In the genomic region with DNA sequence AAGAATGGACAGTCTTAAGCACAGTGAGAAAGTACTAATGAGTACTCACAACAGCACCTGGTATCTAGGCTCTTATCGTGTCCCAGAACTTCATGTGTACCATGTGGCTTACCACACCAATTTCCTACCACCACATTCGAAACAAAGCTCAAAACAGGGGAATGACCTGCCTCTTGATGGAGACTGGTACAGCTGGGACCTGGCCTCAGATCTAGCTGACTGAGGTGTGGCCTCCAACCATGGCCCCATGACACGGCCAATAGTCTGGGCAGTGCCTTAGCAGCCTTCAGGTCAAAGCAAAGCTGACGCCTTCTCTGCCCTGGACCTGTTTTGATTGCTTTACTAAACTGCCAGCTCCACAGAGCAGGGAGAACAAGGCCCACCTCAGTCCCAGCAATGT, we compare ENCODE assay signal across 12 mouse cellular contexts. TPM values are rescaled to one million over a fixed set of nuclear protein-coding genes. Genes with fewer than 3 reads are reported as not detected.
DNase-seq lines count a peak whose midpoint lies in the region; ATAC-seq lines count a peak whose summit lies in the region.
"Had no signal": no experiment of that assay in that cellular context is flagged by ENCODE, and none has a peak within 500 bp of the region (broad histone marks: within the 10 kb centered on the region; RNA-seq: fewer than 3 reads in every experiment).

No protein-coding gene starts in this region.

- no peak overlapping the region for H3K4me3 ChIP-seq in hindbrain, embryonic 10.5 days
- H3K4me3 ChIP-seq in hindbrain, embryonic 16.5 days (ENCODE audit: low read length) = no peak overlapping the region
- no peak overlapping the region for H3K4me3 ChIP-seq in liver, embryonic 15.5 days (replicated peaks)
- H3K4me3 ChIP-seq: forebrain, embryonic 13.5 days; left cerebral cortex, adult 2 months had no signal

- 79% methylated on average over 4 of the region's 4 CpGs for WGBS in hindbrain, embryonic 10.5 days
- 78% methylated on average over 4 of the region's 4 CpGs for WGBS in hindbrain, embryonic 16.5 days
- WGBS in liver, embryonic 15.5 days (ENCODE audit: insufficient replicate concordance) = 21% methylated on average over 4 of the region's 4 CpGs

- peak overlapping the region; percentile 46; the same call in 1 of the 2 replicates for H3K27ac ChIP-seq in hindbrain, embryonic 10.5 days
- no peak overlapping the region for H3K27ac ChIP-seq in hindbrain, embryonic 16.5 days (ENCODE audit: low read depth, low read length)
- peak overlapping the region; percentile 69 for H3K27ac ChIP-seq in liver, embryonic 15.5 days (replicated peaks)
- H3K27ac ChIP-seq: forebrain, embryonic 13.5 days; left cerebral cortex, adult 2 months had no signal

- H3K36me3 ChIP-seq in hindbrain, embryonic 10.5 days = no peaks in the 10 kb centered on the region
- no peaks in the 10 kb centered on the region for H3K36me3 ChIP-seq in hindbrain, embryonic 16.5 days (ENCODE audit: control insufficient read depth, insufficient read depth, low read length)
- 0 out of 2 replicates have a peak, but pooled peaks cover 12% of the 10 kb centered on the region for H3K36me3 ChIP-seq in liver, embryonic 15.5 days (replicated peaks)

- H3K27me3 ChIP-seq in hindbrain, embryonic 10.5 days (ENCODE audit: insufficient read depth, poor library complexity, severe bottlenecking) = no peaks in the 10 kb centered on the region
- no peaks in the 10 kb centered on the region for H3K27me3 ChIP-seq in hindbrain, embryonic 16.5 days (replicated peaks; ENCODE audit: control insufficient read depth, insufficient read depth, low read length)
- H3K27me3 ChIP-seq in liver, embryonic 15.5 days = no peaks in the 10 kb centered on the region
- H3K27me3 ChIP-seq: forebrain, embryonic 13.5 days had no signal

- H3K9ac ChIP-seq in hindbrain, embryonic 16.5 days (ENCODE audit: low read depth, low read length) = no peak overlapping the region
- H3K9ac ChIP-seq in liver, embryonic 15.5 days = no peak overlapping the region
- H3K9ac ChIP-seq: forebrain, embryonic 13.5 days had no signal

- peaks cover 30% of the 10 kb centered on the region for H3K4me1 ChIP-seq in hindbrain, embryonic 10.5 days (replicated peaks)
- H3K4me1 ChIP-seq in hindbrain, embryonic 16.5 days (ENCODE audit: control insufficient read depth, insufficient read depth, low read depth, low read length) = peaks cover 5% of the 10 kb centered on the region
- H3K4me1 ChIP-seq in liver, embryonic 15.5 days (replicated peaks) = peaks cover 40% of the 10 kb centered on the region

- H3K9me3 ChIP-seq in hindbrain, embryonic 10.5 days = no peaks in the 10 kb centered on the region
- no peaks in the 10 kb centered on the region for H3K9me3 ChIP-seq in hindbrain, embryonic 16.5 days (ENCODE audit: control insufficient read depth, low read length)
- no peaks in the 10 kb centered on the region for H3K9me3 ChIP-seq in liver, embryonic 15.5 days (replicated peaks)
- H3K9me3 ChIP-seq: forebrain, embryonic 13.5 days had no signal

- H3K4me2 ChIP-seq in hindbrain, embryonic 16.5 days (ENCODE audit: low read length) = no peak overlapping the region
- no peak overlapping the region for H3K4me2 ChIP-seq in liver, embryonic 15.5 days
- H3K4me2 ChIP-seq: forebrain, embryonic 13.5 days had no signal

- no peak for ATAC-seq in hindbrain, embryonic 16.5 days
- peak; percentile 55 to 63; a peak in 3 of 4 replicates for ATAC-seq in hematopoietic stem cell, adult 5-6 weeks (replicated peaks in 1 of 2; ENCODE audit: insufficient read depth in 1 of 2, low FRiP score in 2 of 2, low TSS enrichment in 1 of 2, low read depth in 1 of 2, poor library complexity in 2 of 2, severe bottlenecking in 2 of 2)
- ATAC-seq in liver, embryonic 15.5 days (ENCODE audit: insufficient read depth) = no peak
- ATAC-seq: forebrain, embryonic 13.5 days had no signal

- no peak for DNase-seq in hindbrain, embryonic 10.5 days (ENCODE audit: low spot score)
- DNase-seq in CD4-positive helper T cell, adult 2 months (ENCODE audit: low read depth, low spot score) = peak; percentile 42
- DNase-seq in adrenal gland, adult 8-10 months = no peak
- DNase-seq in Muller cell, postnatal 12 days (ENCODE audit: inconsistent ontology term) = no peak
- no peak for DNase-seq in right cerebral cortex, postnatal 14 days
- DNase-seq: gastrocnemius, postnatal 25 days; lung, postnatal 10 days had no signal

RNA-seq across cellular contexts. Expression of a gene that starts 56.5 kb away (rescaled TPM):
- polyA plus RNA-seq in hindbrain, embryonic 10.5 days (2016; fragmentation: Nextera tagmentation; extraction: Ambion mirVana) = 6.9 and 7.9 TPM in 2 replicates
- 29.5 and 38.4 TPM in 2 replicates for polyA plus RNA-seq in hindbrain, embryonic 16.5 days (2015; fragmentation: Nextera tagmentation; extraction: Ambion mirVana)
- 28.1 and 45.7 TPM in 2 replicates for total RNA-seq in hematopoietic stem cell, adult 5-6 weeks (2017)
- 9.2 and 10.2 TPM in 2 replicates for polyA plus RNA-seq in liver, embryonic 15.5 days (2015; fragmentation: Nextera tagmentation; extraction: Ambion mirVana)
- total RNA-seq in adrenal gland, adult 8-10 months (2022) = 10 to 100 TPM; 48.2 to 56.8 (median 54.5) TPM

Comparison
In these comparisons a context has a peak if more than half of its experiments do, and no peak if none do; other contexts are left out.
1. ATAC-seq: peak in hematopoietic stem cell, adult 5-6 weeks (2 of 2); none in hindbrain, embryonic 16.5 days (single experiment) and liver, embryonic 15.5 days (single experiment).